Mouse (Mus musculus) thymus, adult 2 months (tissue): ENCODE data around the gene Palld.

ENCODE experiments used
- CTCF ChIP-seq: fragments of 200-500 bp; IDR thresholded peaks from 2 replicates; pipeline ENCODE4 v1.5.1; 2012; ENCODE audit warnings: mild to moderate bottlenecking, control low read depth, low read length, moderate library complexity, borderline replicate concordance; ENCODE audit not compliant: control insufficient read depth, poor library complexity, insufficient read depth; ENCODE audit errors: extremely low read depth
- POLR2A ChIP-seq: fragments of 200-500 bp; IDR thresholded peaks from 2 replicates; pipeline ENCODE4 v1.6.1; 2012; ENCODE audit warnings: mild to moderate bottlenecking, low read length, control low read depth, moderate library complexity; ENCODE audit not compliant: control insufficient read depth, poor library complexity, insufficient read depth; ENCODE audit errors: extremely low read depth

- TF ChIP-seq POLR2A (no peak), CTCF (no peak)
These were observed 112.5 kb downstream of the Palld start for GRCm38 (mm10) chr8:61789946-61790345.
